Mouse (Mus musculus) CD4-positive, CD25-positive, alpha-beta regulatory T cell, adult 9 weeks (primary cell): ENCODE results near the gene 5031439G07Rik. TPM values are rescaled to one million over a fixed set of nuclear protein-coding genes. Genes with fewer than 3 reads are reported as not detected.

ENCODE experiments used
- polyA plus RNA-seq: library from polyadenylated mRNA; unstranded; fragments of 100-300 nt; shearing (Covaris generic); gene quantifications from one replicate; pipeline ENCODE4 v1.2.1, GENCODE M21; 2017

Gene 5031439G07Rik
- polyA plus RNA-seq, result 1.5 TPM

GRCm38 (mm10) chr15:84987874-84988825 lies at the start of gene 5031439G07Rik:
Gene 5031439G07Rik, minus strand, starts transcription at chr15:84988551.

DNA sequence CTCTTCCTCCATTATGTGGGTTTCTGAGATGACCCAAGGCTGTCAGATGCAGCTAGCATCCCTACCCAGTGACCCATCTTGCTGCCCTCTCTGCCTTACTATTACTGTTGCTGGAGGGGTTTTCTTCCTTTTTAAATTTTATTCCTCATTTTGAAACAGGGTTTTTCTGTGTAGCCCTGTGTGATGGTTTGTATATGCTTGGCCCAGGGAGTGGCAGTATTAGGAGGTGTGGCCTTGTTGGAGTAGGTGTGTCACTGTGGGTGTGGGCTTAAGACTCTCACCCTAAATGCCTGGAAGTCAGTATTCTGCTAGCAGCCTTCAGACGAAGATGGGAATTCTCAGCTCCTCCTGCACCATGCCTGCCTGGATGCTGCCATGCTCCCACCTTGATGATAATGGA lies 40.3 kb upstream of the 5031439G07Rik start, which contains the start of gene Fam118a:
TSS of gene Fam118a (plus strand) at position 301 of the 400 bp plus-strand sequence.

GRCm38 (mm10) chr15:85016951-85017664 lies 28.8 kb upstream of the 5031439G07Rik start, which contains the start of gene Upk3a:
Gene Upk3a, plus strand, starts transcription at chr15:85017141.

GRCm38 (mm10) chr15:84922884-84923507 lies 65.4 kb downstream of the 5031439G07Rik start, which contains the start of gene Nup50:
Gene Nup50, plus strand, starts transcription at chr15:84923411.

DNA sequence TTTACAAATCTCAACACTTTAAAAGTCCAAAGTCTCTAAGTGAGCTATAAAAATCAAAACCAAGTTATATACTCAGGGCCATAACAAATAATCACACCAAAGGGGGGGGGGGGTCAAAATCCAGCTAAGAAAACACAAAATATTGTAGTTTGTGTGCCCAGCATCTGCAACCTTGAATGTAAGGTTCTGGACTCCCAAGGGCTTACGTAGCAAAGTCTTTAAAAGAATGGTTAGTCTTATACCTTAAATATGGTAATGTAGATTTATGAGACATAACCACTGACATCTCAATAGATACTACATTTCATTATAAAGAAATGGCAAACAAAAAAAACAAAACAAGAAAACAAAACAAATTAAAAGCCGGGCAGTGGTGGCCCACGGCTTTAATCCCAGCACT lies 68.4 kb downstream of the 5031439G07Rik start, which contains the start of gene Gm29666:
TSS of gene Gm29666 (minus strand) at position 101 of the 400 bp plus-strand sequence.

Other genes starting within 250 kb of the 5031439G07Rik start
- 0.31 TPM for gene Phf21b, start 132.5 kb downstream of the 5031439G07Rik start, polyA plus RNA-seq
- 0.45 TPM for gene Gm29666, start 68.5 kb downstream of the 5031439G07Rik start, polyA plus RNA-seq
- gene Nup50, start 65.1 kb downstream of the 5031439G07Rik start, polyA plus RNA-seq, result 25.6 TPM
- not detected for gene Upk3a, start 28.6 kb upstream of the 5031439G07Rik start, polyA plus RNA-seq
- 47.9 TPM for gene Fam118a, start 40.4 kb upstream of the 5031439G07Rik start, polyA plus RNA-seq
- 0.15 TPM for gene Smc1b, start 143.4 kb upstream of the 5031439G07Rik start, polyA plus RNA-seq
- not detected for gene Ribc2, start 143.5 kb upstream of the 5031439G07Rik start, polyA plus RNA-seq
- 0.27 TPM for gene Fbln1, start 217.4 kb upstream of the 5031439G07Rik start, polyA plus RNA-seq